Mouse (Mus musculus): ENCODE results near the gene Prss53.

The Prss53 gene

DNA sequence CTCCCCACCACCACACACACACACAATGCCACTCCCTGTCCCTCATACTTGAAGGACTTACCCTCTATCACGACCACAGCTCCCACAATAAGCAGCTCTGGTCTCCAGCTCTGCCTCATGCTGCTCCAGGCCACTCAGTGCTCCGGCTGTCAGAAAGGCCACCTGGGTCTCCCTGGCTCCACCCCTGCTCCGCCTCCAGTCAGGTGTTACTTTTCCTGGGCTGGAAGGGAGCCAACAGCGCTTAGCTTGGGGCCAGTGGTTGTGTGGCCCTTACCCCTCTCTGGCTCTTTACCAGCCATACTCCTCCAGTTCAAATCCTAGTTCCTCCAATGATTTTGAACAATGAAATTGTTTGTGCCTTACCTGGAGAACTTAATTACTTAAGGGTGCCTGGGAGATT lies at the start of gene Prss53:
Gene Prss53 (minus strand): TSS at position 173 of the 400 bp plus-strand sequence.
- no peak for DNase-seq (ENCODE audit: low spot score in 2 of 2)

GRCm38 (mm10) chr7:127936216-127936884 lies 45.6 kb upstream of the Prss53 start:
- DNase-seq (ENCODE audit: low spot score in 2 of 2), result no peak

- DNase-seq (ENCODE audit: low spot score in 2 of 2), result no peak
Measured at GRCm38 (mm10) chr7:127935748-127936159, 45.0 kb upstream of the Prss53 start.

DNA sequence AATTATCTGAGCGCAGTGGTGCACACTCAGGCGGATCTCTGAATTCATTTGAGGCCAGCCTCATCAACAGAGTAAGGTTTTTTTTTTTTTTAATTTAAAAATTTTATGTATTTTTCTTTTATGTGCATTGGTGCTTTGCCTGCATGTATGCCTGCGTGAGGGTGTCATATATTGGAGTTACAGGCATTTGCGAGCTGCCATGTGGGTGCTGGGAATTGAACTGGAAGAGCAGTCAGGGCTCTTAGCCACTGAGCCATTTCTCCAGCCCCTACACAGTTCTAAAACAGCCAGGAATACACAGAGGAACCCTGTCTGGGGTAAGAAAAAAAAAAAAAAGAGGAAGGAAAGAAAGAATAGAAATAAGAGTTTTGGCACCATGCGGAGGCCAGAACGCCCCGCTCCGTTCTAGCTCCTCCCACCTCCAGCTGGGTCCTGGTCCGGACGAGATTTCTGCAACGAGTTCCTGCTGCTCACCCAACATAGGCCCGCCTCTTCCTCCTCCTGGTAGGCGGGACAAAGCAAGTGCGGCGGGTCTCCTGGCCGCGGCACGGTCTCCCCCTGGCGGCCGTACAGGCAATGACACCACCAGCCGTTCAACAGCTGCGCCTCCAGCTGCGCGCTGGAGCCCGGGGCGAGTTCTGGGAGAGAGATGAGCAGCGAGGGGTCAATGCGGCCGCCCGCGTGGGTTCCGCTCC lies 44.4 kb upstream of the Prss53 start:
- peak; percentile 94 to 95 for DNase-seq (ENCODE audit: low spot score in 2 of 2)

GRCm38 (mm10) chr7:127934075-127934474 lies 43.3 kb upstream of the Prss53 start:
- DNase-seq (ENCODE audit: low spot score in 2 of 2), result no peak

DNA sequence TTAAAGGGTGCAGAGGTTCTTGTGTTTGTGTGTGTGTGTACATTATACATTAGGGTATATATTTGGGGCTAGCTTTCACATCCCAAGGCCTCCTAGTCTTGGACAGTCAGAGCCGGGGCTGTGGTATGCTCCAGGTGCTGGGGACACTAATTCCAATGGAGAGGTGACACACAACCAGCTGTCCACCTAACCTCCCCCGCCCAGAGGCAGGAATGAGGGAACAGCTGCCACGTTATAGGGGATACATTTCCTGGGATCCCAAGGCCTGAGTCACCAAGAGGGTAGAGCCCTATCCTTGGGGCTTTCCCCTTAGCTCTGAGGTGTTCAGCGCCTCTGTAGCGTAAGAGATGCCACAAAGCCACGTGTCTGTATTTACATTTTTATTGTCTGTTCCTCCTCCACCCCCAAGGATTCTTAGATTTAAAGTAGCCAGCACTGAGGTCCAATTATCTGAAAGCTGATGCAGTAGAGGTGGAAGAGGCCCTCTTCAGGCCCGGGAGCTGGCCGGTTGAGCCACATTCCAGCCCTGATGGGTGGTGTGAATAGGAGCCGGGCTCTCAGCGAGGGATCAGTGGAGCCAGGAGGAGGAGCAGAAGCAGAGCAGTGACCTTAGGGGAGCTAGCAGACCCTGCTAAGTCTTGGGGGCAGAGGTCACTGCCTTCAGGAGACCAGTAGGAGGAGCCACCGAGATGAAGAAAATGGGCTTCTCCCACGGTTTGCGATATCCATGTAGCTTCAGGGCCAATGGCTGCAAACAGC lies 41.7 kb upstream of the Prss53 start:
- no peak for DNase-seq (ENCODE audit: low spot score in 2 of 2)

DNA sequence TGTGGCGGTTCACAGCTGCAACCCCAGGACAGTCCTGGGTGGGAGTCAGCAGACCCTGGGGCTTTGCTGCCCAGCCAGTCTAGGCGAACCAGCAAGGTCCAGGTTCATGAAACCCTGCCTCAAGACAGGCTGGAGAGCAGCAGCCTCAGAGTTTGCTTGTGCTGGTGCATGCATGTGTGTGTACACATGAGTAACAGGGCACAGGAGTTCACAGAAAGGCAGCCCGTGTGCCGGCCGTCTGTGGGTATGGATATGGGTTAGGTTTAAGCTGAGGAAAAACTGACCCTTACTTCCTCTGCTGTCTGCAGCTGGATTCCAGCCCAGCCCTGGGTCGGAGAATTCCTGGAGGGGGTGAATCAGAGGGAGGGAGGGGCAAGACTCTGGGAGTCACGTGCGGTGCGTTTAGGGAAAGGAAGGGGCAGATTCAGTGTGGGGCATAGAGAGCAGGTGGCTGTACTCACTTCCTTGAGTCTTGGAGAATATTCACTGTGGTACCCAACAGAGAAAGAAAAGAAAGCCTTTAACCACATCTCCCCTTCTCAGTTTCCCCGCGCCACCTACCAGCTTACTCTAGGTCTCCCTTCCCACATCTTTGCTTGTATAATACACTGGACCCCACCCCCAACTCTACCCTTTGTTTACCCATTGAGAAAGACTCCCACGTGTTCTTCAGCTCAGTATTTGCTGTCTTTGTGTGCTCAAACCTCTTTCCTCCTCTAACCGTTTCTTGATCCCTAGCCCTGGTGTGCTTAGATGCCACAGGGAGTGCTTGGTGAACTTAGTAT lies 40.8 kb upstream of the Prss53 start:
- DNase-seq (ENCODE audit: low spot score in 2 of 2), result no peak

GRCm38 (mm10) chr7:127930636-127931035 lies 39.9 kb upstream of the Prss53 start:
- no peak for DNase-seq (ENCODE audit: low spot score in 2 of 2)

DNA sequence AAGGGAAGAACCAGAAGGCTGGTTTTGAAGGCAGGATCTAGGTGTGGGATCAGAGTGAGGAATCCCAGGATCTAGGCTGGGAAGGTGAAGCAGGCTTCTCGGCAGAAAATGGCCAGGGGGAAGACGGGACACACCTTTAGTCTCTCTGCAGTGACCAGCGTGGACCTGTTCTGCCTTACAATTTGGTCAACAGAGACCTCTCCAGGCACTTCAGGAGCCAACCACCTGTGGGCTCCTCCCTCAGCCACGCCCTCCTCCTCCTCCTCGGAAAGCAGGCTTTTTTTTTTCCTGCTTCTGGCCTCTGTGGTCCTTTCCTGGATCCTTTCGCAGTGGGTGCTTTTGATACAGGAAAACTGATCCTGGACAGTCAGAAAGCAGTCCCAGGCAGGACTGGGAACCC lies 39.2 kb upstream of the Prss53 start, which contains the start of gene Prss8:
Gene Prss8 (minus strand): TSS at position 182 of the 400 bp plus-strand sequence.
- DNase-seq (ENCODE audit: low spot score in 2 of 2), result no peak

DNA sequence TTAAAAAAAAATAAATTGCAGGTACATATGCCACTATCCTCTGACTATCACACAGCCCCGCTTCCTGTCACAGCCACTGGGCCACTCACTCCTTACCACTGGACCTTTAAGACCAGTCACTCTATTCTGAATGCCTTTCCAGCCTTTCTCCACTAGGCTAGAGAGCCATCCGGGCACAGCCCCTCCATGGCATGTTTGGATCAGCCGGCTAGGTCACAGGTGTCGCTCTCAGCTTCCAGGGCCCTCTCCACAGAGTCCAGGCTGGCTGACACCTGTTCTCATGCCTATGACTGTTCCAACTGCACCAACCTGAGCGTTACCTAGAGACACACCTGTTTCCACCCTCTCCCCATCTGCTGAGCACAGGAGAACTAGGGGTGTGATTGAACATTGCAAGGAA lies 37.8 kb upstream of the Prss53 start:
- DNase-seq (ENCODE audit: low spot score in 2 of 2), result no peak

DNA sequence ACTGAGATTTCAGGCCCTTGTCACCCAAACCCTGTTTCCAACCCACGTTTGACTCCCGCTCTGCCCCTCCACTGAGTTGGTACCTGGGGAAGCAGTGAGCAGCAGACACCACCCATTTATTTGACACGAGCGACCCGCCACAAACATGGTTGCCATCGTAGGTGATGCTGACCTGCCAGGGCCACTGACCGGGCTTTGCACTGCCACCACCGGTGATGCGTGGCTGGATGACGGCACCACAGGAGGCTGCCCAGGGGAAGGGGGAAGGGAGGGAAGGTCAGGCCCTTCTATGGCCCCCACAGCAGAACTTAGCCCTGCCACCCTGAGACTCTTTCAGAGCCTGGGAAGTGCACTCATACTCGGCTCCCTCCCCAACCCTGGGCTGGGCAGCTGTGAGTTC lies 37.0 kb upstream of the Prss53 start:
- DNase-seq (ENCODE audit: low spot score in 2 of 2), result no peak

DNA sequence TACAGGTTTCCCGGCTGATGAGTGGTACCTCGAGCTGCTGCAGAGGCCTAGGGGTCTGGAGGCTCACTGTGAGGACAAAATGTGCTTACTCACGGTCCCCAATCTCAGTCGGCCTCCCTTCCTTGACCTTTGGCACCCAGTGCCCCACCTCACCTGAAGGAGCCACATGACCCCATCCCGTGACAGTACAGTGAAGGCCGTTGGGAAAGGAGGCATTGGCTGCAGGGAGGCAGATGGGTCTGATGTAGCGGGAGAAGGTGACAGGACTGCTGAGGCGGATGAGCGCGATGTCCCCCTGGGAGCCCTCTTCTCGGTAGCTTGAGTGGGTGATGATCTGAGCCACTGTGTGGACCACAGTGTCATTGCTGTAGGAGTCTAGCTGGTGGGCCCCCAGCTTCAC lies 36.1 kb upstream of the Prss53 start:
- no peak for DNase-seq (ENCODE audit: low spot score in 2 of 2)

DNA sequence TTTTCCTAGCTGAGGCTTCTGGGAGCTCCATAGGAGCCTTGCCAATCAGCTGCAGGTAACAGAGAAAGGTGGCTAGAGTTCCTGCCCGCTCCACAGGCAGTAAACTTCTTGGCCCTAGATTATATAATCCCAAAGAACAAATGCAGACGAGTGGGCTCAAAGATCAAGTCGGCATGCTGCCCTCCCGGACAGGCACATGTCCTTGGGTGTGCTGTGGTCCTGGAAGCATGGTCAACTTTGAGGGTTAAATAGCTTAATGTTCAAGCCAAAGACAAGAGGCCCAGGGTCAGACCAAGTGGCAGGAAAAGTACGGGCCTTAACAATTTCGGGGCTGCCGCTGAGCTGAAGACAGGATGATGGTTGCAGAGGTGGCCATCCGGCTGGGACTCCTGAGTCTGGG lies 35.3 kb upstream of the Prss53 start:
- no peak for DNase-seq (ENCODE audit: low spot score in 2 of 2)

- DNase-seq (ENCODE audit: low spot score in 2 of 2), result no peak
Measured at GRCm38 (mm10) chr7:127925252-127925651, 34.5 kb upstream of the Prss53 start.

GRCm38 (mm10) chr7:127923714-127924113 lies 32.9 kb upstream of the Prss53 start:
- no peak for DNase-seq (ENCODE audit: low spot score in 2 of 2)

DNA sequence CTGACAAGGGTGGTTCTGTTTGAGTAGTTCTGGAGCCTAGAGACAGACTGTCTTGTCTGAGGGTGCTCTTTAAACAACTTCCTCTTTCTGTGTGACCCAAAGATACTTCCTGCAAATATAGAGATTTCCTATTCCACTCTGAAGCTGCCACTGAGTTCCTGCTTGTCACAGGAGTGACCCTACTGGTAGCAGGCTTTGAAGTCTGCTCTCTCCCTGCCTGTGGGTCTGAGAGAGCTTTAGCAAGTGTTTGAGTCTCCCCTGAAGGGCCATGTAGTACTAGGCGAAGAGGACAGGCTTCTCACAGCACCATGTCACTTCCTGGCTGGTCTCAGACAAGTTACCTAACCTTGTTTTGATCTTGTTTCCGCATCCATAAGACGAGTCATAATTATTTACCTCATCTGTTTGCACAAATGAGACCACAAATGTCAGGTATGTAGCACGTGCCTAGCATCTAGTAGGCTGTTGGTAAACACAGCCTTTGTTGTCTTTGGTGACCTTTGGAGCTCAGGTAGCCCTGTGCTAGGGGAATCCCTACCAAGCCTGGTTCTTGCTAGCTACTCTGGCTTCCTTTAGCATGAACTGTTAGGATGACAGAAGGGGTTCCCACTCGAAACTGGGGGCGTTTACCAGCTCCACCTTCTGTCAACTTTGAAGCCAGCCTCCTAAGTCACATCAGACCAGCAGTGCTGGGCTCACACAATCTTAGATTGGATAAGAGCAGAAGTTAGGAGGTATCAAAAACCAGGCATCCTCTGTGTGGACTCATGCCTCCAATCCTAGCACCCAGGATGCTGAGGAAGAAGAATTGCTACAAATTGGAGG lies 31.9 kb upstream of the Prss53 start:
- no peak for DNase-seq (ENCODE audit: low spot score in 2 of 2)

DNA sequence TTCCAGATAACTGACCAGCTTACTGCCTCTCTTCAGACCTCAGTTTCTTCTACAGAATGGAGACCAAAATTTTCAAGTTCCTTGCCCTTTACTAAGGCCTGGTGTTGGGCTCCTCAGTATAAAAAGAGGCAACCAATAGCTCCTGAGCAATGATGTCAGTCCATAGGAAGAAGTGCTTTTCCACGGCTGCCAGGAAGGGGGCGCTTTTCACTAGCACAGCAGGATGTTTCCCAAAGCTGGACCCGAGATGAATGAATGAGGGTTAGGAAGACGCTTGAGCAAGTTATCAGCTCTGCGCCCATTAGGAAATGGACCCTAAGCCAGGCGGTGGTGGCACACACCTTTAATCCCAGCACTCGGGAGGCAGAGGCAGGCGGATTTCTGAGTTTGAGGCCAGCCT lies 30.7 kb upstream of the Prss53 start:
- no peak for DNase-seq (ENCODE audit: low spot score in 2 of 2)

GRCm38 (mm10) chr7:127919290-127919689 lies 28.5 kb upstream of the Prss53 start:
- no peak for DNase-seq (ENCODE audit: low spot score in 2 of 2)

DNA sequence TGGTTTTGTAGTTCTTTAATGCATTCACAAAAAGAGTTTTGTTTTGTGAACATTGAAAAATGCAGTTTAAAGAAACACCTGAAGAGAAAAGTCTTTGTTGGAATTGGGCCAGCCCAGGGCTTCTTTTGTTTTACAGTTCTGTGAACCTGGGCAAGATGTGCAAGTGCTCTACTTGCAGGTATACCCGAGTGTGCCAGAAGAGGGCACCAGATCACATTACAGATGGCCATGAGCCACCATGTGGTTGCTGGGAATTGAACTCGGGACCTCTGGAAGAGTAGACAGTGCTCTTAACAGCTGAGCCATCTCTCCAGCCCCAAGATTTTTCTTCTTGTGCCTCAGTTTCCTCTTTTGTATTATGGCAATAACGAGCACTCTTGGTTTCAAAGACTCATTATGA lies 27.4 kb upstream of the Prss53 start:
- no peak for DNase-seq (ENCODE audit: low spot score in 2 of 2)

- no peak for DNase-seq (ENCODE audit: low spot score in 2 of 2)
Measured at GRCm38 (mm10) chr7:127915293-127915692, 24.5 kb upstream of the Prss53 start.

DNA sequence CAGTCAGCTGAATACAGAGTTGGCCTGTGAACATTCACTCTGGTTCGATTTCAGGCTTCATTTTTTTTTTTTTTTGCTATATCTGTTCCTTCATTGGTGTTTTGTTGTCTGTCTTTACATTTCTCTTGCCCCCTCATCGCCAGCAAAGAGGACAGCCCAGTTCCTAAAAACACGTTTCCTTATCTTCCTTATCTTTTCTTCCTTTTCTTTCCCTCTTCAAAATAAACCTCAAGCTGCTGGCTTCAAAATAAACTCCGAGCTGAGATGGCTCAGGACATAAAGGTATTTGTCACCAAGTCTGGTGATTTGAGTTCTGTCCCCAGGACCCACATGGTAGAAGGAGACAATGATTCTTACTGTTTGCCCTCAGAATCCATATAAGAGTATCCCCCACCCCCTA lies 22.2 kb upstream of the Prss53 start:
- DNase-seq (ENCODE audit: low spot score in 2 of 2), result no peak

All from right cerebral cortex, adult 2 months (tissue).